Mouse (Mus musculus) hindlimb bud, embryonic 11.5 days (tissue): ENCODE results near the gene Pcdh7.
"Not testable (repeated sequence)": the region's sequence is repeated elsewhere in the genome, so short reads cannot be mapped to it uniquely, and the experiment has no call there.

Experiments used
- DNase-seq: peaks from one replicate; pipeline ENCODE4 v3.0.0-alpha.2; 2012; ENCODE audit warnings: low read depth, low spot score; ENCODE audit errors: extremely low spot score

The Pcdh7 gene

GRCm38 (mm10) chr5:58108665-58109364 lies 391.0 kb downstream of the Pcdh7 start:
- DNase-seq, result no peak

DNA sequence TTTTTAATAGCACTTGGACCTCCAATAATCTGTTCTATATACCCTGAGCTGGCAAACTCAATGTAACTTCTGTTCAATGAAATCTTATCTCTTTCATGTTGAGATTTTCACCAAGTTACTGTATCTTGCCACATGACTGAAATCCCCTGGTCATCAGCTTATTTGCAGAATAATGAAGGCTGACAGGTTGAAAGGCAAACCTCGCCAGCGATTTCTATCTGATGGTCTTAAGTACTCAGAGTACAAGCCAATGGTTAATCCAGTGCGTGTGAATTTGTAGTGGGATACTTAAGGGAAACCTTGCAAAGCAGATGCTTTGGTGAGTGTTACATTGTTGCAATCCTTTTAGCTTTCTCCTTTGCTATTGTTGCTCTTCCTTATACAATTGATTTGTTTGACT lies 398.3 kb downstream of the Pcdh7 start:
- DNase-seq, result no peak

GRCm38 (mm10) chr5:58117896-58118295 lies 400.1 kb downstream of the Pcdh7 start:
- no peak for DNase-seq

DNA sequence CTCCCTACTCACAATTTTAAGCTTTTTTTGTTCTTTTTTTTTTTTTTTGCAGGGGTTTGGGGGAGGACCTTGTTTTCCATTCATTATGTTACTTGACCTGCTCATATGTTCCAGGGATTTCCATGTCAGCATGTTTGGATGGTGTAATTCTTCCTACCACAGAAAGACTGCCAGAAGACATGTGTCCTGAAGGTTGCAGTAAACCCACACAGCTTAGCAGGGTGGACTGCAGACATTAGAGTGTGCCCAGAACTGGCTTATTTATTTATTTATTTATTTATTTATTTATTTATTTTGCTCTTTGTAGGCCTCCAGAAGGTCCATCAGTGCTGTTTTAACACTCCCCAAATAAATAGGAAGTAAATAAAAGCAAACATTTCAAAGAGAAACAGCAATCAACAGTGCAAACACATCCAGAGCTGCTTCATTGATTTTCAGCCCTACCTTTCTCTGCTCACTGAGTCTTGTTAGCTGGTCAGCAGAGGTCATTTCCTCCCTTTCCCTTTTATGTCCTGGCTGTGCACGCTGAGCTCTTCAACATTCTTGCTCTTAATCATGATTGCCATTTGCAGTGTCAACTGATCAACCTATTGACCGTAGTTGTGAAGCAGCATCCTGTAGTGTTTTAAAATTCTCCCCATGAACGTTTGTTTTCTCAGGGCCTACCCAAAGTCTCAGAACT lies 401.3 kb downstream of the Pcdh7 start:
- DNase-seq, result no peak

DNA sequence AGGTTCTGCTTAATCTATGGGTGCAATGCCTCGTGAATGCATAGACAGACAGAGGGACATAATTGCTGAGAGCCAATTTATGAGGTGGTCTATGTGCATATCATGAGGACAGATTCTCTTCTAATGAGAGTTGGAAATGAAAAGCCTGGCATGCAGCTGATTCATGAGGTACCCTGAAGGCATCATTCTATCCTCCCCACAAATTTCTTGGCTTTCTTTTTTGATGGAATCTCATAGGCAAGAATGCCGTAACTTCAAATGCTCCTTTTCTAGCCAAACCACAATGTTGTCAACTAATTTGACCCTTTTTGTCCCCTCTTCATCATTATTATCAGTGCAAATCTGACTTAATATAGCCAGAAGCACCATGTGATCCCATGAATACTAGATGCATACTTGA lies 426.1 kb downstream of the Pcdh7 start:
- no peak for DNase-seq

DNA sequence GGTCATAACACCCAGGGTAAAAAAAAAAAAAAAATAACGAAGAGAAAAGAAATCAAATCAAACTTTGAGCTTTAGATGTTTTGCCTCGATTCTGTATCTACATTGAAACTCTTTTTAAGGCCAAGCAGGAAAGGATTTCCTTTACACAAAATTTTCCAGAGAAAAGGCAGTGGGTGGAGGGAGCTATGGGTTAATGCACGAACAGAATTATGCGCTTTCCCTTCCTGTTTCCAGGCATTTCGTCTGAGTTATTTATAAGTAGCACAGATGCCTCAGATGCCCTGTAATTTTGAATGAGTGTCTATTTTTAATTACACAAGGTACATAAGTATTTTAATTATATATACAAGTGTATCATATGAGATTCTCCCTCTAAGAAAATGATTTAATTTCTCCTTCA lies 436.2 kb downstream of the Pcdh7 start:
- DNase-seq, result no peak

DNA sequence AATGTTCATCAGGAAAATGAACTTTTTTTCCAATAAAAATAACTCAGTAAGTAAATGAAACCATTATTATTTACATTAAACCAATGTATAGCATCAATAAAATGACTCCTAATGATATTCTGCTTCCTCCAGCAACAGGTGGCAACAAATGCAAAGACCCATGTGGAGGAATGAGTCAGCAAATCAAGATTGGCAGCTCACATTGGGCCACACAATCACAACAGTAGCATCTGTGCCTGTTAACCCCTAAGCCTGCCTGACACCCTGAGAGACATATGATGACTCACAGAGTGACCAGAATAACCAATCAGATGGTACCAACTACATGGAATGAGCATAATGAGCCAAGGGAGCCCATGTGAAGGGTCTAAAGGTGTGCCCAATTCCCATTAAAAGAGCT lies 454.5 kb downstream of the Pcdh7 start:
- DNase-seq, result no peak

DNA sequence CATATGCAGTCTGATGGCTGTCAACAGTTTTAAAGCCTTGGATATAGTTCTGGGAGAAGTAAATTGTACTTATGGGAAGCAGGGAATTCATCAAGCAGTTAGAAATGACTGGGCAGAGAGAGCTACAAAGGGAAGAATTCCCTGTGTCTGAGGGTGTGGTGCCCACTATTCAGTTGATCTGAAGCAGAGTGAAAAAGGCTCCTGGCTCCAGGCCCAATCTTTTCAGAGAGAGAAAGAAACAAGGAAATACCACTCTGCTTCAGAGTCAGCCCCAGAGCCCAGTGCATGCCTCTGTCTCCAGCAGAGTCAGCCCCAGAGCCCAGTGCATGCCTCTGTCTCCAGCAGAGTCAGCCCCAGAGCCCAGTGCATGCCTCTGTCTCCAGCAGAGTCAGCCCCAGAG lies 456.6 kb downstream of the Pcdh7 start:
- DNase-seq, result not testable (repeated sequence)

DNA sequence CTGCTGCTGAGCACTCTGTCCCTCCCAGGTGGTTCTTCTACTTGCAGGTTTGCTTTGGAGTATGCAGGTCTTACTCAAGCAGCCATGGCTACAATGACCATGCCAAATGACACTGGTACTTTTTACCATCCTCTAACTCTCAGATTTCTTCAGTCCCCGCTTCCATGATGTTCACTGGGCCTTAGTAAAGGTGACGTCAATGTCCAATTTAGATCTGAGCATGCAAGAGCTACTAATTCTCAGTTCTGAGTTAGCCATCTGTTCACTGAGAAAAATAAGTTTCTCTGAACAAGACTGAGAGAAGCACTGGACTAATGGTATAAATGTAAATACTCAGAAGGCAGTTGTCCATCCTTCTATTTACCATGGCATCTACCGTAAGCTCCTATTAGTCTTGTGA lies 457.8 kb downstream of the Pcdh7 start:
- DNase-seq, result no peak
